9 mouse cellular contexts compared by ENCODE assay signal in the genomic region with DNA sequence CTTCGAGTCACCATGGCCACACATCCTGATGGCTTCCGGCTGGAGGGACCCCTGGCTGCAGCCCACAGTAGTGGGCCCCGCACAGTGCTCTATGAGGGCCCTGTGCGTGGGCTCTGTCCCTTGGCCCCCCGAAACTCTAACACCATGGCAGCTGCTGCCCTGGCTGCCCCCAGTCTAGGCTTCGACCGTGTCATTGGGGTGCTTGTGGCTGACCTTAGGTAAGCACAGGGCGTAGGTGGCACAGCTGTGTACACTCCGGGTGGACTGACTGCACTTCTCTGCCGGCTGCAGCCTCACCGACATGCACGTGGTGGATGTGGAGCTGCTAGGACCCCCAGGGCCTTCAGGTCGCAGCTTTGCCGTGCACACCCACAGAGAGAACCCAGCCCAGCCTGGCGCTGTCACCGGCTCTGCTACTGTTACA. TPM values are rescaled to one million over a fixed set of nuclear protein-coding genes. Genes with fewer than 3 reads are reported as not detected.
DNase-seq lines count a peak whose midpoint lies in the region; TF ChIP-seq lines count a peak whose summit lies in the region.
"Had no signal": no experiment of that assay in that cellular context is flagged by ENCODE, and none has a peak within 500 bp of the region (broad histone marks: within the 10 kb centered on the region; RNA-seq: fewer than 3 reads in every experiment).

No protein-coding gene starts in this region.

- peak overlapping the region; percentile 90 for H3K4me3 ChIP-seq in gastrocnemius, adult 2 months

- intact Hi-C loops in gastrocnemius, adult 2 months (cut with DNase I): loop anchor here (5.0 kb wide), 1 partner anchor 90 kb away; no protein-coding TSS in a partner anchor
- intact Hi-C loops in gastrocnemius, postnatal 14 days (cut with DNase I; ENCODE audit: low total_unique reads): no loop called here

- TF ChIP-seq CTCF in gastrocnemius, adult 2 months (IDR thresholded peaks at IDR 0.05): no peak

- no peak overlapping the region for H3K27ac ChIP-seq in gastrocnemius, adult 2 months

- no peak for DNase-seq in gastrocnemius, adult 2 months
- no peak for DNase-seq in gastrocnemius, adult 18-20 months (ENCODE audit: low spot score)
- peak; percentile 62 to 73 for DNase-seq in right cerebral cortex, postnatal 10 days (ENCODE audit: low spot score in 2 of 2)
- no peak for DNase-seq in right cerebral cortex, postnatal 36 days (ENCODE audit: low spot score in 2 of 2)
- DNase-seq in liver: peak; percentile 12
- DNase-seq in testis, postnatal 10 days (ENCODE audit: low spot score): peak; percentile 47
- DNase-seq in urinary bladder, adult 18-20 months (ENCODE audit: low spot score in 2 of 2): no peak
- no peak for DNase-seq in gastrocnemius, postnatal 14 days

RNA-seq across cellular contexts. Expression of gene Josd2, which starts 0.9 kb away (rescaled TPM):
- total RNA-seq in gastrocnemius, adult 2 months (2021): 10 to 100 TPM; 51.0 to 57.0 TPM
- total RNA-seq in gastrocnemius, adult 18-20 months (2021): 10 to 100 TPM; 49.8 to 49.9 TPM
- 10 to 100 TPM; 60.2 to 73.5 TPM for total RNA-seq in gastrocnemius, postnatal 14 days (2021)

RNA-seq across cellular contexts. Expression of gene Aspdh, which starts 1.7 kb away (rescaled TPM):
- not detected for total RNA-seq in gastrocnemius, adult 2 months (2021)
- not detected for total RNA-seq in gastrocnemius, adult 18-20 months (2021)
- not detected for total RNA-seq in gastrocnemius, postnatal 14 days (2021)
- total RNA-seq: CH12.LX had no signal

RNA-seq across cellular contexts. Expression of gene Emc10, which starts 29.4 kb away (rescaled TPM):
- total RNA-seq in gastrocnemius, adult 2 months (2021): 10 to 100 TPM; 43.6 to 52.2 TPM
- 10 to 100 TPM; 48.2 to 49.0 TPM for total RNA-seq in gastrocnemius, adult 18-20 months (2021)
- total RNA-seq in gastrocnemius, postnatal 14 days (2021): 10 to 100 TPM; 44.1 to 48.8 TPM

RNA-seq across cellular contexts. Expression of gene Fam71e1, which starts 29.5 kb away (rescaled TPM):
- total RNA-seq in gastrocnemius, adult 2 months (2021): 1 to 10 TPM; 2.4 to 5.5 TPM
- 1 to 10 TPM; 3.5 to 5.0 TPM for total RNA-seq in gastrocnemius, adult 18-20 months (2021)
- 1 to 10 TPM; 3.8 to 4.7 TPM for total RNA-seq in gastrocnemius, postnatal 14 days (2021)

RNA-seq across cellular contexts. Expression of gene Lrrc4b, which starts 38.1 kb away (rescaled TPM):
- total RNA-seq in gastrocnemius, adult 2 months (2021): not detected
- under 1 TPM in 1 of 2 experiments, not detected in 1; 0.12 TPM for total RNA-seq in gastrocnemius, adult 18-20 months (2021)
- total RNA-seq in gastrocnemius, postnatal 14 days (2021): 1 to 10 TPM in 1 of 2 experiments, under 1 TPM in 1; 0.51 to 1.3 TPM

Comparison
In these comparisons a context has a peak if more than half of its experiments do, and no peak if none do; other contexts are left out.
1. DNase-seq: peak in right cerebral cortex, postnatal 10 days (2 of 2), liver (single experiment) and testis, postnatal 10 days (single experiment); none in gastrocnemius, adult 2 months (single experiment), gastrocnemius, adult 18-20 months (single experiment), right cerebral cortex, postnatal 36 days (0 of 2), urinary bladder, adult 18-20 months (0 of 2) and gastrocnemius, postnatal 14 days (single experiment).